Mouse (Mus musculus) megakaryocyte, adult 5-6 weeks (primary cell): ENCODE results near the gene Rad51d. TPM values are rescaled to one million over a fixed set of nuclear protein-coding genes. Genes with fewer than 3 reads are reported as not detected.
"Not testable (repeated sequence)": the region's sequence is repeated elsewhere in the genome, so short reads cannot be mapped to it uniquely, and the experiment has no call there.

Experiments used
- ATAC-seq: 2 replicates; pipeline ENCODE4 v1.8.0; 2016; ENCODE audit warnings: mild to moderate bottlenecking, inconsistent platforms; ENCODE audit not compliant: poor library complexity, severe bottlenecking
- total RNA-seq, 2 experiments: library from RNA; stranded (forward) in 1 of 2; stranded (reverse) in 1 of 2; fragments of 153-499, 151-499 nt in 1 of 2; fragments of 221-1000, 200-1000 nt in 1 of 2; gene quantifications; 2 replicates each; pipeline versions ENCODE4 v1.2.3 to v1.2.4; 2015 to 2017

The Rad51d gene
- total RNA-seq, 2 experiments from 2014 or later, result 7.9 to 8.8 TPM

- ATAC-seq, result no peak
Observed at GRCm38 (mm10) chr11:82857307-82857848, 33.0 kb downstream of the Rad51d start.

- ATAC-seq, result no peak
Observed at GRCm38 (mm10) chr11:82856032-82856431, 34.4 kb downstream of the Rad51d start.

GRCm38 (mm10) chr11:82855327-82855973, 35.0 kb downstream of the Rad51d start:
- peak; percentile 21; the same call in 1 of the 2 replicates for ATAC-seq

GRCm38 (mm10) chr11:82854111-82854510, 36.3 kb downstream of the Rad51d start:
- ATAC-seq, result no peak

- ATAC-seq, result no peak
Observed at GRCm38 (mm10) chr11:82852958-82853357, 37.5 kb downstream of the Rad51d start.

- ATAC-seq, result no peak
Observed at GRCm38 (mm10) chr11:82852540-82852939, 37.9 kb downstream of the Rad51d start.

- ATAC-seq, result no peak
Observed at GRCm38 (mm10) chr11:82852115-82852514, 38.3 kb downstream of the Rad51d start.

GRCm38 (mm10) chr11:82850259-82850658, 40.2 kb downstream of the Rad51d start:
- no peak for ATAC-seq

- ATAC-seq, result no peak
Observed at GRCm38 (mm10) chr11:82847571-82848000, 42.8 kb downstream of the Rad51d start.

- no peak for ATAC-seq
Observed at GRCm38 (mm10) chr11:82846938-82847337, 43.5 kb downstream of the Rad51d start.

GRCm38 (mm10) chr11:82846079-82846436, 44.4 kb downstream of the Rad51d start:
- peak; percentile 22 for ATAC-seq

GRCm38 (mm10) chr11:82845415-82846078, 44.9 kb downstream of the Rad51d start:
- ATAC-seq, result peak; percentile 94

GRCm38 (mm10) chr11:82844771-82845414, 45.5 kb downstream of the Rad51d start:
- ATAC-seq, result peak; percentile 33

GRCm38 (mm10) chr11:82838511-82838910, 51.9 kb downstream of the Rad51d start:
- no peak for ATAC-seq

- ATAC-seq, result no peak
Observed at GRCm38 (mm10) chr11:82837848-82838247, 52.6 kb downstream of the Rad51d start.

GRCm38 (mm10) chr11:82837192-82837591, 53.2 kb downstream of the Rad51d start:
- no peak for ATAC-seq

GRCm38 (mm10) chr11:82835616-82836432, 54.6 kb downstream of the Rad51d start:
- no peak for ATAC-seq

- peak; percentile 57; the same call in 1 of the 2 replicates for ATAC-seq
Observed at GRCm38 (mm10) chr11:82834359-82834758, 56.1 kb downstream of the Rad51d start.

- ATAC-seq, result peak; percentile 95
Observed at GRCm38 (mm10) chr11:82833929-82834328, 56.5 kb downstream of the Rad51d start.

GRCm38 (mm10) chr11:82832402-82832801, 58.0 kb downstream of the Rad51d start:
- ATAC-seq, result not testable (repeated sequence)
